Mouse (Mus musculus) adrenal gland, adult 2 months (tissue): ENCODE results near the gene Olfr912. TPM values are rescaled to one million over a fixed set of nuclear protein-coding genes. Genes with fewer than 3 reads are reported as not detected.

Experiments used
- DNase-seq: peaks from one replicate; pipeline ENCODE4 v3.0.0; 2021
- long read RNA-seq: library from polyadenylated mRNA; stranded (forward); transcript quantifications from one replicate; pipeline ENCODE4 v2.0.0, GENCODE M21; 2021
- polyA plus RNA-seq: library from polyadenylated mRNA; depleted of rRNA; stranded (reverse); fragments of >200 nt; gene quantifications from 2 replicates; pipeline ENCODE4 v1.2.3, GENCODE M21; 2012; rRNA removed
- total RNA-seq, 2 experiments: library from RNA; stranded (reverse); gene quantifications; 2 replicates each; pipeline ENCODE4 v1.2.3; 2021

Gene Olfr912
- total RNA-seq (not detected), polyA plus RNA-seq (not detected in 2 replicates)
- long read RNA-seq, result 0 reads

- no peak for DNase-seq
Measured at GRCm38 (mm10) chr9:38579878-38580277, at the start of gene Olfr912. Gene Olfr912, plus strand, starts transcription at chr9:38580178.

DNA sequence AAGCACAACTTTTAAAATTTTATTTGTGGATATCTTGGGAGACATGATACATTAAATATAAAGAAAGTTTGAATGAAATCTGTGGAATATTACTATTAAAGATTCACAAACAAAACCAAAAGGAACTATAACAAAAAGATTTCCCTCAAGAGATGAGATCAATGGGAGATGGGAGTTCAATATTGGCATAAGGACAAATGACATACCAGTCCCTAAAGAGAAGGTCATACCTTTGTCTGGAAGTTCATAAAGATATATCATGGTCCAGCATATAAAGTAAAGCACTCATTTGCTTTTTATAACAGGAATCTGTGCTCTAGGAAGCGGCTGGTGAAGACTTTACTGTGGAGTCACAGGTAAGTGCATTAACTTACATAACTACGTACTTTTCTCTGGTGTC lies 42.4 kb upstream of the Olfr912 start, which contains the start of gene Olfr910:
Gene Olfr910 (plus strand): TSS at position 301 of the 400 bp plus-strand sequence.
- no peak for DNase-seq

- DNase-seq, result no peak
Measured at GRCm38 (mm10) chr9:38591056-38591455, 11.1 kb downstream of the Olfr912 start.

- DNase-seq, result no peak
Measured at GRCm38 (mm10) chr9:38592459-38592858, 12.5 kb downstream of the Olfr912 start, which contains the start of gene Olfr913. Gene Olfr913, plus strand, starts transcription at chr9:38592759.

GRCm38 (mm10) chr9:38604802-38605201 lies 24.8 kb downstream of the Olfr912 start, which contains the start of gene Olfr914:
Gene Olfr914, plus strand, starts transcription at chr9:38605102.
- no peak for DNase-seq

DNA sequence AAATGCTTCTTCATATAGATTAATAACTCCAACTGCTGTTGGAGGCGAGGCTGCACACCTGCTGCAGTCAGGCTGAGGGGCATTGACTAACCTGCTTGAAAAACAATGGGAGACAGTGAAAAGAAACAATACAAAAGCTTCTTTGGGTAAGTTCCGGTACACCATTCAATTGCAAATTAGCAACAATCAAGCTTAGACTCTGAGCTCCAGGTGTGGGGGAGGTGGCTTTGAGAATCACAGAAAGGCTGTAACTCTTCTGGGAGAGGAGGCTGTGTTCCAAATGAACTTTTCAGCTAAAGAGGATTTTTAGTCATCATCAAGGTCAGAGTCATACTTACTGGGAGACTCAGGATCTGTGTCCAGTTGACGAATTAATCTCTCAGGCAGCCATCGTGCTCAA lies 52.4 kb downstream of the Olfr912 start:
- no peak for DNase-seq

Other genes starting within 250 kb of the Olfr912 start
- not detected for gene Olfr898, start 231.8 kb upstream of the Olfr912 start, total RNA-seq
- not detected in 2 replicates for gene Olfr898, start 231.8 kb upstream of the Olfr912 start, polyA plus RNA-seq
- gene Olfr250, start 213.3 kb upstream of the Olfr912 start, total RNA-seq, result not detected
- gene Olfr250, start 213.3 kb upstream of the Olfr912 start, polyA plus RNA-seq, result not detected in 2 replicates
- not detected for gene Olfr251, start 203.1 kb upstream of the Olfr912 start, total RNA-seq
- not detected in 2 replicates for gene Olfr251, start 203.1 kb upstream of the Olfr912 start, polyA plus RNA-seq
- gene Olfr147, start 178.5 kb upstream of the Olfr912 start, total RNA-seq, result not detected
- gene Olfr147, start 178.5 kb upstream of the Olfr912 start, polyA plus RNA-seq, result not detected in 2 replicates
- not detected for gene Olfr901, start 150.7 kb upstream of the Olfr912 start, total RNA-seq
- gene Olfr901, start 150.7 kb upstream of the Olfr912 start, polyA plus RNA-seq, result not detected in 2 replicates
- not detected for gene Olfr902, start 132.5 kb upstream of the Olfr912 start, total RNA-seq
- gene Olfr902, start 132.5 kb upstream of the Olfr912 start, polyA plus RNA-seq, result not detected in 2 replicates
- not detected for gene Olfr904, start 117.0 kb upstream of the Olfr912 start, total RNA-seq
- gene Olfr904, start 117.0 kb upstream of the Olfr912 start, polyA plus RNA-seq, result not detected in 2 replicates
- not detected for gene Olfr905, start 109.1 kb upstream of the Olfr912 start, total RNA-seq
- not detected in 2 replicates for gene Olfr905, start 109.1 kb upstream of the Olfr912 start, polyA plus RNA-seq
- gene Olfr906, start 93.1 kb upstream of the Olfr912 start, total RNA-seq, result not detected
- not detected in 2 replicates for gene Olfr906, start 93.1 kb upstream of the Olfr912 start, polyA plus RNA-seq
- not detected for gene Olfr907, start 84.4 kb upstream of the Olfr912 start, total RNA-seq
- not detected in 2 replicates for gene Olfr907, start 84.4 kb upstream of the Olfr912 start, polyA plus RNA-seq
- gene Olfr911-ps1, start 58.6 kb upstream of the Olfr912 start, total RNA-seq, result not detected
- not detected in 2 replicates for gene Olfr911-ps1, start 58.6 kb upstream of the Olfr912 start, polyA plus RNA-seq
- gene Olfr910, start 42.3 kb upstream of the Olfr912 start, total RNA-seq, result not detected
- gene Olfr910, start 42.3 kb upstream of the Olfr912 start, polyA plus RNA-seq, result not detected in 2 replicates
- gene Olfr913, start 12.6 kb downstream of the Olfr912 start, total RNA-seq, result not detected
- gene Olfr913, start 12.6 kb downstream of the Olfr912 start, polyA plus RNA-seq, result not detected in 2 replicates
- not detected for gene Olfr914, start 24.9 kb downstream of the Olfr912 start, total RNA-seq
- not detected in 2 replicates for gene Olfr914, start 24.9 kb downstream of the Olfr912 start, polyA plus RNA-seq
- not detected for gene Olfr916, start 79.7 kb downstream of the Olfr912 start, total RNA-seq
- gene Olfr916, start 79.7 kb downstream of the Olfr912 start, polyA plus RNA-seq, result not detected in 2 replicates
- gene Olfr917, start 85.7 kb downstream of the Olfr912 start, total RNA-seq, result not detected
- not detected in 2 replicates for gene Olfr917, start 85.7 kb downstream of the Olfr912 start, polyA plus RNA-seq
- gene Olfr918, start 94.4 kb downstream of the Olfr912 start, total RNA-seq, result not detected
- not detected in 2 replicates for gene Olfr918, start 94.4 kb downstream of the Olfr912 start, polyA plus RNA-seq
- gene Olfr919, start 123.5 kb downstream of the Olfr912 start, total RNA-seq, result not detected
- not detected in 2 replicates for gene Olfr919, start 123.5 kb downstream of the Olfr912 start, polyA plus RNA-seq
- 10 to 100 TPM; 38.3 to 56.7 TPM for gene Vwa5a, start 138.1 kb downstream of the Olfr912 start, total RNA-seq
- gene Vwa5a, start 138.1 kb downstream of the Olfr912 start, polyA plus RNA-seq, result 7.1 and 8.0 TPM in 2 replicates
- gene Olfr920, start 172.1 kb downstream of the Olfr912 start, total RNA-seq, result under 1 TPM; 0.26 to 0.28 TPM
- gene Olfr920, start 172.1 kb downstream of the Olfr912 start, polyA plus RNA-seq, result 0.06 and 0.07 TPM in 2 replicates
- not detected for gene Olfr921, start 192.9 kb downstream of the Olfr912 start, total RNA-seq
- gene Olfr921, start 192.9 kb downstream of the Olfr912 start, polyA plus RNA-seq, result not detected in 2 replicates
- gene Olfr922, start 234.4 kb downstream of the Olfr912 start, total RNA-seq, result not detected
- not detected in 2 replicates for gene Olfr922, start 234.4 kb downstream of the Olfr912 start, polyA plus RNA-seq
- not detected for gene Olfr923, start 246.4 kb downstream of the Olfr912 start, total RNA-seq
- not detected in 2 replicates for gene Olfr923, start 246.4 kb downstream of the Olfr912 start, polyA plus RNA-seq